Mouse (Mus musculus): ENCODE results near the gene Ctso.

DNA sequence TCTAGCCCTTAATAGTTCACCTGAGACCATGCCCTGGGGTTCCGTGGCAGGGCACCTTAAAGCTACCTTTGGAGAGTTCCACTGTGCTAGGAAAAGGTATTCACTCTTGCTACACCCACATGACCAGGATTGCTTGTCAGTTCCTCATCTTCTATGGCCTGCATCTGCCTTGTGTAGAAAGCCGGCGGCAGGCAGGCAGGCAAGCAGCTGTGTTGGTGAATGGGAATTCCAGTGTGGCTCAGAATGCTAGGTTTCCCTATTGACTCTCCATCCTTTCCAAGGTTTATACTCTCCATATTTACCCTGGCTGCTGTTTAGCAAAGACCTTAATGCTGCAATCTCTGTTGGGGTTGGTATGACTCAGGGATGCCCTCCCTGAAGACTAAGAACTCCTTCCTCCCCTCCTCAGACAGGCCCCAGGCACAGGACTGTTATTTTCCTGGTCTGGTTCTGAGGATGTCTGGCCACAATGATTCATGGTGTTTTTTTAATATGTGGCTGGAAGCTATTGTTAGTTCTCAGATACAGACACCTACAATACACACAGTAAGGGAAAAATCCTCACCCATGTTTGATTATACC lies 15.0 kb upstream of the Ctso start:
- TF ChIP-seq CTCF (IDR thresholded peaks at IDR 0.05; ENCODE audit: extremely low read depth, insufficient read depth, insufficient read length, insufficient replicate concordance) = no peak
- TF ChIP-seq POLR2A (IDR thresholded peaks at IDR 0.05; ENCODE audit: low read depth, low read length) = no peak

All from spleen, adult 2 months (tissue).